9 mouse cellular contexts compared by ENCODE assay signal in genomic region chr14:121445194-121445593, GRCm38 (mm10). TPM values are rescaled to one million over a fixed set of nuclear protein-coding genes. Genes with fewer than 3 reads are reported as not detected.
DNase-seq lines count a peak whose midpoint lies in the region; ATAC-seq and TF ChIP-seq lines count a peak whose summit lies in the region.
"Had no signal": no experiment of that assay in that cellular context is flagged by ENCODE, and none has a peak within 500 bp of the region (broad histone marks: within the 10 kb centered on the region; RNA-seq: fewer than 3 reads in every experiment).

No protein-coding gene starts in this region.

- no peak for TF ChIP-seq POLR2A in cortical plate, adult 2 months (IDR thresholded peaks at IDR 0.05; ENCODE audit: extremely low read depth, insufficient read depth, low read length)

- no peak overlapping the region for H3K4me2 ChIP-seq in kidney, embryonic 16.5 days (replicated peaks; ENCODE audit: low read depth, low read length)
- no peak overlapping the region for H3K4me2 ChIP-seq in lung, postnatal 0 days (replicated peaks; ENCODE audit: low read depth, low read length)

- no peaks in the 10 kb centered on the region for H3K79me3 ChIP-seq in C2C12 (ENCODE audit: low read depth)

- H3K4me3 ChIP-seq in C2C12 (ENCODE audit: insufficient read depth, poor library complexity, severe bottlenecking): no peak overlapping the region
- H3K4me3 ChIP-seq in ES-E14 (ENCODE audit: insufficient read depth in 1 of 2, low read depth in 1 of 2, low read length in 2 of 2, poor library complexity in 1 of 2, severe bottlenecking in 1 of 2): no peak overlapping the region
- H3K4me3 ChIP-seq in cortical plate, adult 2 months (ENCODE audit: insufficient read depth, low read length): no peak overlapping the region
- H3K4me3 ChIP-seq in kidney, embryonic 16.5 days (ENCODE audit: low read length): no peak overlapping the region
- H3K4me3 ChIP-seq in lung, postnatal 0 days (ENCODE audit: low read depth, low read length): no peak overlapping the region

- TF ChIP-seq EP300 in lung, postnatal 0 days (IDR thresholded peaks at IDR 0.05): no peak

- no peak overlapping the region for H3K27ac ChIP-seq in ES-E14 (ENCODE audit: insufficient read depth, low read depth, low read length, poor library complexity, severe bottlenecking)
- H3K27ac ChIP-seq in cortical plate, adult 2 months (ENCODE audit: insufficient read depth, low read length): no peak overlapping the region
- H3K27ac ChIP-seq in kidney, embryonic 16.5 days (ENCODE audit: low read length): no peak overlapping the region
- no peak overlapping the region for H3K27ac ChIP-seq in lung, postnatal 0 days (ENCODE audit: low read length)

- H3K27me3 ChIP-seq in C2C12 (ENCODE audit: control insufficient read depth, insufficient read depth, insufficient read length): no peaks in the 10 kb centered on the region
- no peaks in the 10 kb centered on the region for H3K27me3 ChIP-seq in kidney, embryonic 16.5 days (ENCODE audit: insufficient read depth, low read length)
- no peaks in the 10 kb centered on the region for H3K27me3 ChIP-seq in lung, postnatal 0 days (replicated peaks; ENCODE audit: insufficient read depth, low read length)

- H3K36me3 ChIP-seq in C2C12 (ENCODE audit: control insufficient read depth, insufficient read depth): no peaks in the 10 kb centered on the region
- H3K36me3 ChIP-seq in ES-E14 (ENCODE audit: control insufficient read depth, insufficient read depth, low read length, poor library complexity, severe bottlenecking): no peaks in the 10 kb centered on the region
- H3K36me3 ChIP-seq in kidney, embryonic 16.5 days (ENCODE audit: insufficient read depth, low read length): no peaks in the 10 kb centered on the region
- no peaks in the 10 kb centered on the region for H3K36me3 ChIP-seq in lung, postnatal 0 days (ENCODE audit: insufficient read depth, low read length)

- DNase-seq in ES-E14 (ENCODE audit: low read depth, low spot score): peak; percentile 64
- DNase-seq in heart, adult 9 months (ENCODE audit: low spot score in 2 of 2): peak; percentile 33 to 50
- peak; percentile 76 for DNase-seq in lung, postnatal 0 days (ENCODE audit: low spot score)
- DNase-seq in retina, postnatal 1 day: peak; percentile 75
- DNase-seq in urinary bladder, postnatal 36 days (ENCODE audit: low spot score in 2 of 2): peak; percentile 60 to 61

- H3K9me3 ChIP-seq in ES-E14 (ENCODE audit: control insufficient read depth, insufficient read depth, low read depth, low read length): no peaks in the 10 kb centered on the region
- no peaks in the 10 kb centered on the region for H3K9me3 ChIP-seq in kidney, embryonic 16.5 days (ENCODE audit: low read length)
- H3K9me3 ChIP-seq in lung, postnatal 0 days (ENCODE audit: low read length): no peaks in the 10 kb centered on the region

- 19% methylated on average over 8 of the region's 8 CpGs for WGBS in kidney, embryonic 16.5 days
- 15% methylated on average over 8 of the region's 8 CpGs for WGBS in lung, postnatal 0 days

- H3K79me2 ChIP-seq in C2C12 (ENCODE audit: control insufficient read depth, insufficient read depth): no peaks in the 10 kb centered on the region

- no peak overlapping the region for H3K9ac ChIP-seq in ES-E14 (ENCODE audit: insufficient read depth, low read depth, low read length, poor library complexity, severe bottlenecking)
- H3K9ac ChIP-seq in kidney, embryonic 16.5 days (replicated peaks; ENCODE audit: low read length): no peak overlapping the region
- H3K9ac ChIP-seq in lung, postnatal 0 days (replicated peaks; ENCODE audit: low read depth): no peak overlapping the region

- peak; percentile 65 for TF ChIP-seq CTCF in C2C12 (IDR thresholded peaks at IDR 0.05; ENCODE audit: control insufficient read depth, insufficient read depth, insufficient read length)
- peak; percentile 52 for TF ChIP-seq CTCF in cortical plate, adult 2 months (IDR thresholded peaks at IDR 0.05; ENCODE audit: extremely low read depth, insufficient read depth, low read length)
- peak; percentile 83 for TF ChIP-seq CTCF in lung, postnatal 0 days (IDR thresholded peaks at IDR 0.05)

- H3ac ChIP-seq in C2C12 (ENCODE audit: control insufficient read depth, insufficient read length, low read depth): no peak overlapping the region

- no peaks in the 10 kb centered on the region for H3K4me1 ChIP-seq in ES-E14 (ENCODE audit: control insufficient read depth in 2 of 2, insufficient read depth in 2 of 2, low read length in 2 of 2, poor library complexity in 1 of 2)
- H3K4me1 ChIP-seq in cortical plate, adult 2 months (ENCODE audit: control insufficient read depth, insufficient read depth, low read length): no peaks in the 10 kb centered on the region
- H3K4me1 ChIP-seq in kidney, embryonic 16.5 days (ENCODE audit: insufficient read depth, low read length): no peaks in the 10 kb centered on the region
- H3K4me1 ChIP-seq in lung, postnatal 0 days (ENCODE audit: insufficient read depth, low read depth, low read length): no peaks in the 10 kb centered on the region

- in situ Hi-C loops in ES-E14 (cut with MboI; ENCODE audit: low sequenced_read_pairs in 2 of 2, unreplicated experiment in 2 of 2): loop anchor here (25.0 kb wide), 2 partner anchors 183 to 483 kb away; no protein-coding TSS in a partner anchor

- peak; percentile 81 for ATAC-seq in kidney, embryonic 16.5 days (ENCODE audit: low FRiP score, low TSS enrichment)
- ATAC-seq in lung, postnatal 0 days: peak; percentile 86

TF ChIP-seq in C2C12, 6 proteins besides CTCF, POLR2A, EP300 and RAD21:
- no peak for TF ChIP-seq MYOD1 (IDR thresholded peaks at IDR 0.05; ENCODE audit: control insufficient read depth, insufficient read length, low read depth)
- no peak for TF ChIP-seq MAX (IDR thresholded peaks at IDR 0.05)
- TF ChIP-seq USF1 (IDR thresholded peaks at IDR 0.05; ENCODE audit: low read depth): no peak
- no peak for TF ChIP-seq MYOG (IDR thresholded peaks at IDR 0.05; ENCODE audit: control insufficient read depth, extremely low read depth, insufficient read length)
- TF ChIP-seq FOSL1 (IDR thresholded peaks at IDR 0.05; ENCODE audit: insufficient read depth, low read length, poor library complexity, severe bottlenecking): no peak
- TF ChIP-seq CEBPB (IDR thresholded peaks at IDR 0.05; ENCODE audit: low read depth): no peak

TF ChIP-seq in ES-E14, 5 proteins besides CTCF, POLR2A, EP300 and RAD21:
- no peak for TF ChIP-seq MAFK (IDR thresholded peaks at IDR 0.05; ENCODE audit: insufficient read depth, low read depth, low read length)
- TF ChIP-seq ZNF384 (IDR thresholded peaks at IDR 0.05; ENCODE audit: low read depth, low read length): no peak
- TF ChIP-seq CHD2 (IDR thresholded peaks at IDR 0.05; ENCODE audit: low read depth, low read length): no peak
- TF ChIP-seq HCFC1 (IDR thresholded peaks at IDR 0.05; ENCODE audit: borderline replicate concordance, insufficient read depth, low read length): no peak
- TF ChIP-seq ZC3H11A (IDR thresholded peaks at IDR 0.05; ENCODE audit: borderline replicate concordance, low read depth, low read length): no peak

RNA-seq across cellular contexts. Expression of gene Slc15a1, which starts 59.9 kb away (rescaled TPM):
- not detected for polyA plus RNA-seq in C2C12 (2012; fragmentation: generic; extraction: Trizol)
- total RNA-seq in ES-E14 (2012; rRNA removed): 4.6 and 13.2 TPM in 2 replicates
- polyA plus RNA-seq in cortical plate, adult 2 months (2012; rRNA removed): 0.04 TPM in 1 of 2 replicates, not detected in the other
- 0.49 and 0.76 TPM in 2 replicates for polyA plus RNA-seq in kidney, embryonic 16.5 days (2015; fragmentation: Nextera tagmentation; extraction: Ambion mirVana)
- polyA plus RNA-seq in lung, postnatal 0 days (2015; fragmentation: Nextera tagmentation; extraction: Ambion mirVana): 0.98 and 1.5 TPM in 2 replicates
- total RNA-seq: layer of hippocampus, adult 18-20 months had no signal
